Mouse (Mus musculus) urinary bladder, postnatal 36 days (tissue): ENCODE data around the gene Serinc5.
A peak's percentile ranks its signal among the peaks of the same experiment; 100 is the strongest.
"Not testable (repeated sequence)": the region's sequence is repeated elsewhere in the genome, so short reads cannot be mapped to it uniquely, and the experiment has no call there.

Source experiments
- DNase-seq, 2 experiments: peaks; one replicate each; pipeline ENCODE4 v3.0.0; 2022; ENCODE audit warnings: low spot score in 2 of 2, mixed read lengths in 1 of 2

The Serinc5 gene

GRCm38 (mm10) chr13:92662555-92663286 lies 51.8 kb downstream of the Serinc5 start:
- no peak for DNase-seq

DNA sequence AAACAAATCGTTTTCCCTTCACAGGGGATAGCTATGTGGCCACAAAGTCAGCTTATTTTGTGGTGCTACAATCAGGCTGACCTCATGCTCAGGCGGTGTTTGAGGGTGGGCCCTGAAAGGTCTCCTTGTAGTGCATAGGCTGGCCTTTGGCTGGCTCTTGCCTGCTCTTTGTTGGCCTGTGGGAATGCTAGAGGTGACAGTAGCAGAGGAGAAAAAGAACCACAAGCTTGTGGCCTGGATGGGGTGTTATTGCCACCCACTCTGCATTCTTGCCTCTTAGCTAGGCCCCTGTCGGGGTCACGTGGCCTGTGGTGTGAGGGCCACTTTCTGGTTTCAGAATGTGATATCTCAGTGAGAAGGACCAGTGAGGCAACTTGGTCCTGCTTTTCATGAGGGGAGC lies 54.1 kb downstream of the Serinc5 start:
- no peak for DNase-seq

DNA sequence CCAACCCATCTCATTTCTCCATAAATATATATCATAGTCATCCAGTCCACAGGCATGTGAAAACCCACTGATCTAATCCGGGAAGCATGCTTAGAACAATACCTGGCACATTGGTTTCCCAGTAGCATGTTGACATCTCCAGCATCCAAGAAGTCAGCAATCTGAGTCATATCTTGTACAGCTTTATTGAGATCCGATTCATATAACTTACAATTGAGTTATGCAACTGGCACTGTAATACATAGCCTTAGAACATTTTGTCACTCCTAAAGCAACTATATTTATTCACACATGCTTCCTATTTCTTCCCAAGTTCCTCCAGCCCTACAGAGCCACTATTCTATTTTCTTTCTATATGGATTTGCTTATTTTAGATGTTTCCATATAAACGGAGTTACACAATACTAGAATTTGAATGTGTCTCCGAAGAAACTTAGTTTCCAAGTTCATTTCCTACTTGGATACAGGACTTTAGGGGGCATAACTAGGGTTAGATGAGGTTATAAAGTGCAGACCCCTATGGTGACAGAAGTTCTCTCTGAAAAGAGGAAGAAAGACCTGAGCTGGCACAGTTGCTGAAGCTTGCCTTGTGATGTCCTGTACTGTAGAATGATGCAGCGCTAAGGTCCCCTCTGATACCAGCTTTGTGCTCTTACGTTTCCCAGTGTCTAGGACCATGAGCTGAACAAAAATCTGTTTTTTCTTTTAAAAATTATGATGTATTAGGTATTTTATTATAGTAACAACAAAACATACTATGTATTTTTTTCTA lies 57.5 kb downstream of the Serinc5 start:
- DNase-seq = no peak

DNA sequence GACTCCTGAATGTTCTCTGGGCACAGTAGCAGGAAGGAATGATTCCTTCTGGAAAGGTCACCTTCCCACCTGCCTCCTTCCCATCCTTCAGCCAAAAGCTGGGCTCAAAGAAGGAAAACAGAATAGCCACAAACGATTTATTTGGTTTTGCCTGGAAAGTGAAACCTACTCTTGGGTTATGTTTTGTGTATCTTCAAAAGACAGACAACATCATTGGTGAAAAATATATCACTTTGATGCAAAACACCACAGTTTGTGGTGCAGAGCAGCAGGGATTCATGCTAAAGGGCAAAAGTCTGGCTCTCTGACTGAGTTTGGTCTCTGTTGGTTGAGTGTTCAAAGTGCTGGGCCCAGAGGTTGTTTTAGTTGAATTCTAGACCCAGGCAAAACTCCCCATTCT lies 60.8 kb downstream of the Serinc5 start:
- DNase-seq = no peak

GRCm38 (mm10) chr13:92674676-92675075 lies 63.8 kb downstream of the Serinc5 start:
- DNase-seq = no peak

DNA sequence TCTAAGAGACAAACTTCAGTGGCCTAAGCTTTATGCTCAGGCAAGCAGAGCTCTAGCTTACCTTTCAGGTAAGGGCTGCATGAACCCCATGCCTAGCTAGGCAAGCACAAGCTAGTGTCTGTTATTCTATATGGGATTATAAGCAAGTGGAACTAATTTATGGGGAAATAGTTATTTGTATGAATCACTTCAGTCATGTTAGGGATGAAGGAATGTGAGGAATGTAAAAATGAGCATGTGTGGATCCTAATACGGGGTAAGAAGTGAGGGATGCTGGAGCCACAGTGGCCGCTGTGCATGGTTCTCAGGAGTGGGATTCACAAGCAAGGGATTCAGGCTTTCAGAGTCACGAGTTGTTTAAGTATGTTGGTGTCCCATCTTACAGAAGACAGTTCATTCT lies 64.4 kb downstream of the Serinc5 start:
- no peak for DNase-seq

GRCm38 (mm10) chr13:92675897-92676584 lies 65.2 kb downstream of the Serinc5 start:
- DNase-seq = peak in 1 of 2 experiments; percentile 36

DNA sequence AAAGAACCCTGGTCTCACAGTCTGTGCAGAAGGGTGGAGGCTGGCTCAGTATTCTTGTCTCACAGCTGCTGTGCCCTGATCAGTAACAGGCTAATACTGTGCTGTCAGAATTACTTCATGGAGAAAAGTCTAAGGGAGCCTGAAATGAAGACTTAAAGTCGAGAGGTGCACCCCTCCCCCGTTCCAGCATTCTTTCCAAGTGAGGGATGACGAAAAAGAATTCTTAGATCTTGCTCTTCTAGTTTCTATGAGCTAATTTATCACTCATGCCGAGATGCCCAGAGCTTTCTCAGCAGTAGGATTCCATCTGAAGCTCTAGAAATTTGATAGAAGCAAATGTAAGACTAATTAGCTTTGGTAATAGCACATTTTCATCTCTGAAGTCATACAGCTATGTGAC lies 66.8 kb downstream of the Serinc5 start:
- DNase-seq = no peak

- no peak for DNase-seq
These were observed 68.8 kb downstream of the Serinc5 start for GRCm38 (mm10) chr13:92679661-92680060.

GRCm38 (mm10) chr13:92681541-92681940 lies 70.7 kb downstream of the Serinc5 start:
- no peak for DNase-seq

- DNase-seq = no peak
These were observed 71.9 kb downstream of the Serinc5 start for GRCm38 (mm10) chr13:92682833-92683232.

DNA sequence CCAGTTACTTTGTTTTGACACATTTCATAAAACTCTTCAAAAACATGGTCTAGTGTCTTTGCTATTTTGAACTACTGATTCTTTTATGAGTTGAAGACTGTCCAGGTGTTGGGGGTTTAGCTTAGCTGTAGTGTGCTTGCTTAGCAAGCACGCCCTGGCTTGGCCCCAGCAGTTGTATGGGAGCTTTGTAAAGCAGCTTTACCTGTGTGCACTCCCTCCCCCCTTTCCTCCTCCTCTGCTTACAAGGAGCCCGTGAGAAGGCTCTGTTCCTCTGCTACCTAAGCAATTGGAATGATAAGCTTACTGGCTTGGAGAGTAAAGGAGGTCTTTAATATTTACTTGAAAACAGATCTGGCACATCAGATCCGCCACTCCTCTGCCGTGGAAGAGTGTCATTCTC lies 72.6 kb downstream of the Serinc5 start:
- DNase-seq = no peak

DNA sequence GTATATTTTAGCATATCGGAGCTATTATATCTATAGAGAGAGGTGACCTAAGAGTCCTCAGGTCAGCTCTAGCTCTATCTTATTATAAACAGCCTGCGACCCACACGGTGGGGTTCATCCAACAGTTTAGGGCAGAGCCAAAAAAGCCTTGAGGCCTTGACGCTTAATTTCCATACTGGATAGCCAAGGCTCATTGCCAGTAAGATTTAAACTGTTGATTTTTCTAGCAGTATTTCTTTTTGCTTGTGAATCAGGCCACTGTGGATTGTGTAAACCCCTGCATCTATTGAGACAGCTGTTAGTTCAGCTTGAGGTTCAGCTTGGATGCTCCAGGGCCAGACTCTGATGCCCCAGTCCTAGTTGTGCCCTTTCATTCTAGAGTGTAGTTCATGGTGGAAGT lies 73.4 kb downstream of the Serinc5 start:
- no peak for DNase-seq

- no peak for DNase-seq
These were observed 74.4 kb downstream of the Serinc5 start for GRCm38 (mm10) chr13:92685273-92685672.

DNA sequence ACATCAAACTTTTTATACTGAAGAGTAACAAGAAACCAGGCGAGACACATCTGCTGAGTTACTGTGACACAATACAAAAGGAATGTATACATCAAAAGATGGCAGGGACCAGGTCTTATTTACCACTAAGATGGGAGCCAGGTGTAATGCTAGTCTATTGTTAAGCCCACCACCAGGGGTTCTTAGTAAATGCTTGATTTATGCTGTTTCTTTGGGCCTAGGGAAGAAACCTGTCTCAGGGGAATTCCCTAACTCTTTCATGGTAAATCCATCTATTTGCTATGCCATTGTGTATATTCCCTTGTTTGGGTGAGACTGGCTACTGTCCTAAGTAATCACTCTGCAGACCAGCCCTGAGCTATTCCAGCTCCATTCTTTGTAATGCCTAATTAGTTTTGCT lies 76.3 kb downstream of the Serinc5 start:
- not testable (repeated sequence) for DNase-seq

DNA sequence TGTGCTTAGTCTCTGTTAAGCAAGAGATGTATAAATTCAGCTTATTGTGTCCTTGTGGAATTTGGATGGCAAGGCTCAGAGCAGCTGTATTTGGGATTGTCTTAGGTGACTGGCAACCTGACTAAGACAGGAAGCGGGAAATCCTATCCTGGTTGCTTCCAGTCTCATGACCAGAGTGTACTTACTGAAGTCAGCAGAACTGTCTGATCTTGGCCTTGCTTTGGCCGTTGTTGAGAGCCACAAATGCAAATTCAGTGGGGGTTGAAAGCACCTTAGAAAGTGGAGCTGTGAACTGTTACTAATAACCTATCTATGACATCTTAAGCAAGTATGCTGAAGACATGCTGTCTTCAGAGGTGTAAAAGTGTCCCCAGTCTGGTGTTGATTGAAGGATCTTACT lies 78.2 kb downstream of the Serinc5 start:
- DNase-seq = no peak

- no peak for DNase-seq
These were observed 83.1 kb downstream of the Serinc5 start for GRCm38 (mm10) chr13:92693866-92694550.

GRCm38 (mm10) chr13:92696491-92696939 lies 85.6 kb downstream of the Serinc5 start:
- no peak for DNase-seq

GRCm38 (mm10) chr13:92697141-92697540 lies 86.2 kb downstream of the Serinc5 start:
- no peak for DNase-seq

GRCm38 (mm10) chr13:92698781-92699180 lies 87.9 kb downstream of the Serinc5 start:
- DNase-seq = no peak

- DNase-seq = no peak
These were observed 88.5 kb downstream of the Serinc5 start for GRCm38 (mm10) chr13:92699395-92699794.

DNA sequence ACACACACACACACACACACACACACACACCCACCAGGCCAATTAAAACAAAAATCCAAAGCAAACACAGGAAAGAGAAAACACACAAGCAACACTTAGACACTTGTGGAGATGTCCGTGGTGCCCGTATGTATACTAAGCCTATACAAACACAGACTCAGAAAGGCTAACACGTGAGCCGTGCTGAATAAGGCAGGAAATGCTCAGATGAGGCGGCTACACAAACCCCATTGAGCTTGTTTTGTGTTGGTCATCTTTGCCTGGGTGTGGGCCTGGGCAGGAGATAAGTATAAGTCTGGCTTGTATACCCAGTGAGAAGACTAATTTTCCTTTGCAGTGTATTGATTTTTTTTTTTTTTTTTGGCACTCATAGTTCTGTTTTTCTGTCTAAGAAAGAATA lies 91.1 kb downstream of the Serinc5 start:
- DNase-seq = no peak
